Mouse (Mus musculus): Measurements from ENCODE around the gene Arhgap23.

DNA sequence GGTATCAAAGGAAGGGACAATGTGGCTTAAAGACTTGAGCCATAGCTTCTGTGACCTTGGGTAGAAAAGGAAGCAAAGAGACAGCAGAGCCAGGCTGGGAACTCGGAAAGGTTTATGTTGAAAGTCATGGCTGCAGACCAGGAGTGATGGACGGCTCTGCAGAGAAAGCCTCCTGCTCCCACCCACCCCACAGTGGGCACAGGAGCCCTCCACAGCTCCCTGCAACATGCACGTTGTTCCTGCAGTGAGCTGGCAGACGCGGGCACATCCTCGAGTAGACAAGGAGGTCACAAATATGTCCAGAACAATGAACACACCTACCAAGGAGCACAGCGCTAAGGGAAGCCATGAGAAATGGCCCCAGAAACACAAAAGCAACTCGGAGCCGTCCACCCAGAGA, 128.6 kb downstream of the Arhgap23 start:
- no peak for TF ChIP-seq CTCF (IDR thresholded peaks at IDR 0.05; ENCODE audit: borderline replicate concordance, insufficient read depth, low read depth, low read length)
- no peak for TF ChIP-seq POLR2A (IDR thresholded peaks at IDR 0.05; ENCODE audit: borderline replicate concordance, insufficient read depth, low read length)

Measured in cerebellum, adult 2 months (tissue).